ENCODE assay signal across 16 mouse cellular contexts in the genomic region with DNA sequence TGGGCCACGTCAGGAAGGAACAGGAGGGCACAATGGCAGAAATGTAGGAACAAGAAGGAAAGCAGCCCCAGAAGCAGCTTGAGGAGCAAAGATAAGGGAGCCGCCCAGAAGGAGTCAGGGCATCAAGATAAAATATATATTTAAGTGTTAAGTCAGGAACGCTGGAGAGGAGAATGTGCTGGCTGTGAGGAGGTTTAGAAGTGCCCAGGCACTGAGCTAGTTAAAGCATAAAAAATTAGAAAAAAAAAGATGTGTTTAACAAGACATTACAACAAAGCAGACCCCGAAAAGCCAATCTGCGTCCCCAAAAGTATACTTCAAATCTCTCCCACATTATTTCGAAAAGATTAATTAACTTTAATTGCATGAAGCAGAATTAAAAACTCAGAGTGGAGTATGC.
"Had no signal": no experiment of that assay in that cellular context is flagged by ENCODE, and none has a peak within 500 bp of the region (broad histone marks: within the 10 kb centered on the region; RNA-seq: fewer than 3 reads in every experiment).

No protein-coding gene starts in this region.

- H3K4me1 ChIP-seq: neural tube, embryonic 12.5 days; neural tube, embryonic 13.5 days; stomach, embryonic 15.5 days had no signal

- DNase-seq: retina, postnatal 1 day; right cerebral cortex, adult 18-20 months; right cerebral cortex, postnatal 14 days; right cerebral cortex, postnatal 25 days; right cerebral cortex, postnatal 4 days; spleen, adult 18-20 months; thymus, adult 18-20 months; thymus, adult 2 months; thymus, postnatal 14 days; thymus, postnatal 25 days; thymus, postnatal 36 days; thymus, postnatal 4 days had no signal

- H3K4me2 ChIP-seq: neural tube, embryonic 12.5 days; neural tube, embryonic 13.5 days; stomach, embryonic 15.5 days had no signal

- H3K27ac ChIP-seq: neural tube, embryonic 12.5 days; neural tube, embryonic 13.5 days; stomach, embryonic 15.5 days; stomach, postnatal 0 days had no signal

- H3K27me3 ChIP-seq: neural tube, embryonic 12.5 days; neural tube, embryonic 13.5 days; stomach, embryonic 15.5 days had no signal

- H3K9me3 ChIP-seq: neural tube, embryonic 12.5 days; neural tube, embryonic 13.5 days; stomach, embryonic 15.5 days had no signal

- H3K9ac ChIP-seq: neural tube, embryonic 12.5 days; neural tube, embryonic 13.5 days; stomach, embryonic 15.5 days had no signal

- H3K4me3 ChIP-seq: neural tube, embryonic 12.5 days; neural tube, embryonic 13.5 days; stomach, embryonic 15.5 days had no signal

- H3K36me3 ChIP-seq: neural tube, embryonic 12.5 days; stomach, embryonic 15.5 days had no signal
